ENCODE assay signal across 28 mouse cellular contexts in the genomic region with DNA sequence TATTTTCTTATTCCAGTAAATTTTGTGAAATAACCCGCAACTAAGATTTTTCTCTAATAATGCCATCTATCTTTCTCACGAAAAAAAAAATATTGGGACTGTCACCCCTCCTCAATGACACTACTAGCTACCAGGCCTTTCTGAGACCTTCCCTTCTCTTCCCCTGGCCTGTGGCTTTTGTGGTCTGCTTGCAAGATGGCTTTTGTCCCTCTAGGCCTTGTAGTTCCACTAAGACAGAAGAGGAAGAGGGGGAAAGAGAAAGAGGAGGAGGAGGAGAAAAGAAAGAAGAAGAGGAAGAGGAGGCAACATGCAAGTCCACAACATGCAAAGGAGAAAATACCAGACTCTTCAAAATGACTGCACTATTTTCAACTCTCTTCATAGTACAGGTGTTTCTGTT.
"Had no signal": no experiment of that assay in that cellular context is flagged by ENCODE, and none has a peak within 500 bp of the region (broad histone marks: within the 10 kb centered on the region; RNA-seq: fewer than 3 reads in every experiment).

No protein-coding gene starts in this region.

- H3K4me2 ChIP-seq: embryonic facial prominence, embryonic 12.5 days; embryonic facial prominence, embryonic 13.5 days; embryonic facial prominence, embryonic 15.5 days; forebrain, embryonic 12.5 days; forebrain, embryonic 13.5 days; forebrain, embryonic 15.5 days had no signal

- DNase-seq: cerebellum, adult 2 months; cerebellum, adult 8-10 months; cerebellum, adult 9-10 months; cerebellum, adult 9-11 months; cerebellum, postnatal 10 days; cerebellum, postnatal 14 days; cerebellum, postnatal 25 days; cerebellum, postnatal 36 days; embryo, embryonic 11 days; forebrain, postnatal 0 days; gastrocnemius, adult 2 months; gastrocnemius, postnatal 10 days; gastrocnemius, postnatal 14 days; gastrocnemius, postnatal 25 days; gastrocnemius, postnatal 36 days; heart, adult 11 months; heart, adult 18-20 months; heart, adult 2 months had no signal

- H3K4me1 ChIP-seq: embryonic facial prominence, embryonic 12.5 days; embryonic facial prominence, embryonic 13.5 days; embryonic facial prominence, embryonic 15.5 days had no signal

- H3K4me3 ChIP-seq: embryonic facial prominence, embryonic 12.5 days; embryonic facial prominence, embryonic 13.5 days; embryonic facial prominence, embryonic 15.5 days; erythroblast, embryonic 14.5 days; forebrain, embryonic 10.5 days; forebrain, embryonic 12.5 days; forebrain, embryonic 13.5 days; forebrain, embryonic 15.5 days; gastrocnemius, adult 2 months; heart, adult 2 months had no signal

- H3K9me3 ChIP-seq: embryonic facial prominence, embryonic 12.5 days; embryonic facial prominence, embryonic 13.5 days; embryonic facial prominence, embryonic 15.5 days; forebrain, embryonic 10.5 days; forebrain, embryonic 12.5 days; forebrain, embryonic 13.5 days; forebrain, embryonic 15.5 days had no signal

- ATAC-seq: forebrain, embryonic 13.5 days; forebrain, embryonic 14.5 days; forebrain, embryonic 15.5 days; forebrain, embryonic 16.5 days; forebrain, postnatal 0 days had no signal

- H3K27me3 ChIP-seq: embryonic facial prominence, embryonic 12.5 days; embryonic facial prominence, embryonic 13.5 days; embryonic facial prominence, embryonic 15.5 days; forebrain, embryonic 12.5 days; forebrain, embryonic 15.5 days had no signal

- H3K36me3 ChIP-seq: embryonic facial prominence, embryonic 12.5 days; embryonic facial prominence, embryonic 13.5 days; embryonic facial prominence, embryonic 15.5 days; forebrain, embryonic 10.5 days; forebrain, embryonic 12.5 days; forebrain, embryonic 15.5 days had no signal

- H3K27ac ChIP-seq: embryonic facial prominence, embryonic 12.5 days; embryonic facial prominence, embryonic 13.5 days; embryonic facial prominence, embryonic 15.5 days; forebrain, embryonic 10.5 days; forebrain, embryonic 12.5 days; forebrain, embryonic 13.5 days; forebrain, embryonic 15.5 days; gastrocnemius, adult 2 months; heart, adult 2 months had no signal

- H3K9ac ChIP-seq: embryonic facial prominence, embryonic 12.5 days; embryonic facial prominence, embryonic 13.5 days; embryonic facial prominence, embryonic 15.5 days; forebrain, embryonic 12.5 days; forebrain, embryonic 13.5 days; forebrain, embryonic 15.5 days; forebrain, postnatal 0 days had no signal
